Mouse (Mus musculus): Measurements from ENCODE around the gene Dab2ip. TPM values are rescaled to one million over a fixed set of nuclear protein-coding genes. Genes with fewer than 3 reads are reported as not detected.

Dab2ip gene
- polyA plus RNA-seq, 1 experiment from 2014 or later = 55.6 TPM

DNA sequence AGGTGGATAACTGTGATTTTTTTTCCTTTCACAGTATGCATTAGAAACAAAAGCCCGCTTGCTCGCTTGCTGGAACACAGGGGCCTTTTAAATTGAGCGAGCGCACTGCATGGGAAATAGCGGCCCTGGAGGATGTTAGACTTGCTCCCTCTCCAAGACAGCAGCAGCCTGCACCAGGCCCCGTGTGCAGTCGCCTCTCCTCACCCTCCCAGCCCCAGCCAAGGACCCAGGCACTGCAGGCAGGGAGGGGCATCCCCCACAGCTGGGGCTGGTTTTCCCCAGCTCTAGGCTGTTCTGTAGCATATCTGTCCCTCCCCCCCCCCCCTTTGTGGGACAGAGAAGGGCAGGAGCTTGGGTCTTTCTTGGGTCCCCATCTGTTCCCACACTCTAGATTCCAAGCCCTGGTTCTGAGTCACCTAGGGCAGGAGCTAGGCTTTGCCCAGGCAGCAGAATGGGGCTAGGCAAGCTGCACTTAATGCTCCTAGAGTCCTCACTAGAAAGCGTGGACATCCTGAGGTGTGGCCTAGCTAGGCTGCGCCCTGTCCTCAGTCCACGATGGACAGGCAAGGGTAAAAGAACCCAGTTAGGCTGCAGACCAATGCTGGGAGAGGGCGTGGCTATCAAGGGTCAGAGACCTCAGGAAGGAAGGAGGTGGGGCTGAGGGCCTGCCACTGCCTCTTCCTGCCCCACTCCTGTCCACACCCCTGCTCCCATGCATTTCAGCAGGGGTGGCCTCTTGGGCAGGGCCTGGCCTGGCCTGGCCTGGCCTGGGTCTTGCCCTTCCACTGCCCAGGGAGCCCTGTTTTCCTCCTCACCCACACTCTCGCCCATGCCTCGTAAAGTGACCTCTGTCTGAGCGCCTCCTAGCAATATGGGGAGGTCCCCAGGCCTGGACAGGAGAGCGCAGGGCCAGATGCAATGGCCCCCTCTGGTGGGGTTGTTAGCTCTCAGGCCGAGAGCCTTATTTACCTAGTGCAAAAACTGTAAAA is 171.3 kb downstream of the Dab2ip start:
- Histone ChIP-seq H3K4me3 (no peak overlapping the region), H3K9me3 (replicated peaks) (no peaks in the 10 kb centered on the region), H3K27me3 (replicated peaks) (no peaks in the 10 kb centered on the region), H3K36me3 (peaks cover 76% of the 10 kb centered on the region), H3K9ac (peak overlapping the region; percentile 9; the same call in 1 of the 2 replicates), H3K27ac (ENCODE audit: poor library complexity, severe bottlenecking) (peak overlapping the region; percentile 58), H3K4me2 (no peak overlapping the region), H3K4me1 (replicated peaks) (peaks cover 23% of the 10 kb centered on the region)
- WGBS = 38% methylated on average over 16 of the region's 16 CpGs
- peak; percentile 84 for ATAC-seq (ENCODE audit: insufficient number of reproducible peaks, low FRiP score)

DNA sequence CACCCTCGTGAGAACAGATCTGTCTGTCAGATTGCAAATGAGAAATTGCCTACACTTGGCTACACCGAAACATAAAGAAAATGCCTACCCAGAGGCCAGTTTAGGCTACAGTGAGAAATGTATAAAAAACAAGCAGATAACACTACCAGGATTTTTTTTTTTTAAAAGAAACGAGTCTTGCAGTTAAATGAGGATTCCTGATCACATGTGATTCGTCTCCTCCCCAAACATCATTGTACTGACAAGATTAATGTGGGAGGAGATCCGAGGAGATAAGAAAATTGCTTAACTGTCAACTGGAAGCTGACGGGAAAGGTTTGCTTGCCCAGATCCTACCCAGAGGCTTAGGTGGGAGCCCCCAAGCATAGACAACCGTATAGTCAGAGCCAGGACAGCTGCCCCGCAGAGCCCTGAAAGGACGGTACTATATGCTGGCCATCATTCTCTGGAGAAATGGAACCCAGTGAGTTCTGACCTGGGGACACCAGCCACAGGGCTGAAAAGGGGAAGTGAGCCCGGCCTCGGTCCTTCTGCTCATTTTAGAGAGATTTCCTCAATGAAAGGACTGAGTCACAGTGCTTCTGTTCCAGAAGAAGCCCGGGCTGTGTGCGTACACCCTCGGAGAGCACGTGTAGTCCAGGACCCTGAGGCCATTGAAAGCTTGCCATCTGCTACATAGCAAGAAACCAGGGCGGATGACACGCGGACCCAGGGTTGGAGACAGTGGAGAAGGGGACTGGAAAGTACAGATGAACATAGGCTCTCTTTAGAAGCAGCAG is 173.8 kb downstream of the Dab2ip start:
- Histone ChIP-seq H3K4me1 (replicated peaks) (peaks cover 23% of the 10 kb centered on the region), H3K4me3 (no peak overlapping the region), H3K9ac (no peak overlapping the region), H3K27ac (ENCODE audit: poor library complexity, severe bottlenecking) (no peak overlapping the region), H3K9me3 (replicated peaks) (0 out of 2 replicates have a peak, but pooled peaks cover 5% of the 10 kb centered on the region), H3K36me3 (peaks cover 53% of the 10 kb centered on the region), H3K4me2 (no peak overlapping the region), H3K27me3 (replicated peaks) (no peaks in the 10 kb centered on the region)
- no peak for ATAC-seq (ENCODE audit: insufficient number of reproducible peaks, low FRiP score)
- WGBS = 69% methylated on average over 18 of the region's 18 CpGs

DNA sequence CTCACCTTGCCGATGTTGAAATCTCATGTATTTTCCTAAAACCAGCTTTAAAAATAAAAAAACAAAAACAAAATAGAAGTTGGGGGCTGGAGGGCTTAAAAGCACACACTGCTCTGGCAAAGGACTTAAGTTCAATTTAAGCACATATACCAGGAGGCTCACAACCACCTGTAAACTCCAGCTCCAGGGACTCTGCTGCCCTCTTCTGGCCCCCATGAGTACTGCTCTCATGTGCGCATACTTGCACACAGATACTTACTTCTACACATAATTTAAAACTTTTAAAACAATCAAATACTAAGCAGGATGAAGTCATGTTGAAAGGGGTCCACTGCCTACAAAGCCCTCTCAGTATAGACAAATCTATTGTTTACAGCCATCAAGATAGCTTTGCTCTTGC is 176.9 kb downstream of the Dab2ip start:
- Histone ChIP-seq H3K9ac (no peak overlapping the region), H3K4me1 (replicated peaks) (peaks cover 15% of the 10 kb centered on the region), H3K27ac (ENCODE audit: poor library complexity, severe bottlenecking) (no peak overlapping the region), H3K9me3 (replicated peaks) (0 out of 2 replicates have a peak, but pooled peaks cover 5% of the 10 kb centered on the region), H3K4me2 (no peak overlapping the region), H3K27me3 (replicated peaks) (no peaks in the 10 kb centered on the region), H3K4me3 (no peak overlapping the region), H3K36me3 (peaks cover 24% of the 10 kb centered on the region)
- 92% methylated on average over 2 of the region's 2 CpGs for WGBS
- no peak for ATAC-seq (ENCODE audit: insufficient number of reproducible peaks, low FRiP score)

DNA sequence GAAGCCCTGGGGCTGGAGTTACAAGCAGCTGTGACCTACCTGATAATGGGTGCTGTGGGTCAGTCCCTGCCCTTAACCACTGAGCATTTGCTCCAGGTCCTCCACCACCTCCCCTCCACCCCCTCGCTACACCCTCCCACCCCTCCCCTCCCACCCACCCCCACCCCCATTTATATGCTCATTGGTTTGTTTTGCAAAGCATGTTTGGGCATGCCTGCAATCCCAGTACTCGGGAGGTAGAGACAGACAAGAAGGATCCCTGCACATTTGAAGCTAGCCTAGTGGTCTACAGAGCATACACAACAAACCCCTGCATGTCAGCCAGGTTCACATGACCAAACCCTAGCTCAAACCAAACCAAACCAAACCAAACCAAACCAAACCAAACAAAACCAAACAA is 178.0 kb downstream of the Dab2ip start:
- ATAC-seq (ENCODE audit: insufficient number of reproducible peaks, low FRiP score) = no peak
- H3K9me3 ChIP-seq (replicated peaks) = 0 out of 2 replicates have a peak, but pooled peaks cover 5% of the 10 kb centered on the region
- no peak overlapping the region for H3K4me3 ChIP-seq
- no peak overlapping the region for H3K9ac ChIP-seq
- peaks cover 17% of the 10 kb centered on the region for H3K4me1 ChIP-seq (replicated peaks)
- peaks cover 15% of the 10 kb centered on the region for H3K36me3 ChIP-seq
- H3K27me3 ChIP-seq (replicated peaks) = no peaks in the 10 kb centered on the region
- H3K27ac ChIP-seq (ENCODE audit: poor library complexity, severe bottlenecking) = no peak overlapping the region
- WGBS = 69% methylated on average over 2 of the region's 2 CpGs
- no peak overlapping the region for H3K4me2 ChIP-seq

DNA sequence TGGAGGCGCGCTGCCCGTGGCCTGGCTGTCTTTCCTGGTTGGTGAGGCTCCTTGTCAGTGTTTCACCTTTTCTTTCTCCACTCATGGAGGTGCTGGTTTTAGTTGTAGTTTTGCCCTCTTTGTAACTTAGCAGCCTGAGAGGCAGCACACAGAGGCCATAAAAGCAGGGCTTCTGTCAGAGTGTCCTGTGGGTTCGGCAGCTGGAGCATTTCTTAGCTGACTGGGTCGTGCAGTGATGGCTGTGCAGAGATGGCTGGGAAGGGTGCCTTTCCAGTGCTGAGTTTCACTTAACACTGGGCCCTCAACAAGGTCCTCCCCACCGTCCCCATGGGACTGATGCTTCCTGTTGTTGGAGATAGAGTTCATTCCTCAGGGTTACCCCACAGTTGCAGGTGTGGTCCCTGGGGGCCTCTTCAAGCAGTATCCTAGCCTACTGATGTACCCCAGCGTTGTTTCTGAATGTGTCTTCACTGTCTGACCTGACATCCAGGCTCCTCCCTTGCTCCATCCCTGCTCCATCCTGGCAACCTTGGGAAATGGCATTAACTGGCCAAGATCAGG is 179.5 kb downstream of the Dab2ip start:
- Histone ChIP-seq H3K4me1 (replicated peaks) (peaks cover 17% of the 10 kb centered on the region), H3K4me3 (no peak overlapping the region), H3K27me3 (replicated peaks) (no peaks in the 10 kb centered on the region), H3K9me3 (replicated peaks) (0 out of 2 replicates have a peak, but pooled peaks cover 5% of the 10 kb centered on the region), H3K27ac (ENCODE audit: poor library complexity, severe bottlenecking) (no peak overlapping the region), H3K36me3 (peaks cover under 1% of the 10 kb centered on the region; the same call in 1 of the 2 replicates), H3K9ac (no peak overlapping the region), H3K4me2 (no peak overlapping the region)
- ATAC-seq (ENCODE audit: insufficient number of reproducible peaks, low FRiP score) = no peak
- WGBS = 72% methylated on average over 7 of the region's 7 CpGs

DNA sequence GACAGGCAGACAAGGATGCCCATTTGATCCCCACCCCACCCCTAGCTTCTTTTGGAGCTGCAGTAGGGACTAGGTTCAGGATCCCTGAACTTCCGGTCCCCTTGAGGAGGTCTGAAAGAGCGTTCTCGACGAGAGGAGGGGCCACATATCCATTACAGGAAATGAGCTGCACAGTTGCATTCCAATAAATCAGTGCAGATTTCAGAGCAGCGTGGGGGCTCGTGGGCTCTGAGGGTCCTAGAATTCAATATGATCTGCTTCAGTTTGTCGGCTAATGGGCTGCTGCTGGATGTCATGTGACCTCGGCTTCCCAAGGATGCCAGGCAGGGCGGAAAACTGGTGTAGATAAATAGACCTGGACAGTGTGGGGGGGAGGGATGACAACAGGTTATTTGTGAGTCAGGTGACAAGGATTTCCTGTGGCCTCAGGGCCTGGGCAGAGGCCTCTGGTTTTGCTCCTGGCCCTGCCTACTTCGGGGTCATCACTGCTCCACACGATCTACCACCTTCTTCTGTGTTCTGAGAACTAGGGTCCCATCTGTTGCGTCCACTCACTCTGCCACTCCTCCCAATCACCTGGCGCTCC is 181.7 kb downstream of the Dab2ip start:
- Histone ChIP-seq H3K27ac (ENCODE audit: poor library complexity, severe bottlenecking) (no peak overlapping the region), H3K36me3 (no peaks in the 10 kb centered on the region), H3K9ac (no peak overlapping the region), H3K4me1 (replicated peaks) (peaks cover 17% of the 10 kb centered on the region), H3K4me2 (no peak overlapping the region), H3K9me3 (replicated peaks) (0 out of 2 replicates have a peak, but pooled peaks cover 3% of the 10 kb centered on the region), H3K27me3 (replicated peaks) (no peaks in the 10 kb centered on the region), H3K4me3 (no peak overlapping the region)
- ATAC-seq (ENCODE audit: insufficient number of reproducible peaks, low FRiP score) = peak; percentile 33; the same call in 1 of the 2 replicates
- WGBS = 57% methylated on average over 13 of the region's 13 CpGs

DNA sequence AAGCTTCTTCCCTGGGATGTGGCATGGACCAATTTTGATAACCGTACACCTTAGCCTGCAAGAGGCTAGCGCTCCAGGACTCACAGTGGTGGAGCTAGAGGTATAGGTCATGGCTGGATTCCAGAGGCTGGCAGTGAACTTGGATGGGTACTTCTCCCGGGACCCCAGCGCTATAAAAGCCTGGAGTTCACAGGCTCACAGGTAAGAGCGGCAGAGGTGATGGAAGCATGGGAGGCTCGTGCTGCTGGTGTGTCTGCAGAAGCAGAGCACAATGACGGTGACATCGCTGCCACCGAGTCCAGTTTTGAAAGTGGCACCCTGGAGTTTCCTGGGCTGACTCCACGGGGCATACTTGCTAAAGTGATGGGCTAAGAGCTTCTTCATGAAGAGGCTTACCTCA is 187.8 kb downstream of the Dab2ip start:
- Histone ChIP-seq H3K4me1 (replicated peaks) (peaks cover 7% of the 10 kb centered on the region), H3K9ac (no peak overlapping the region), H3K4me3 (no peak overlapping the region), H3K9me3 (replicated peaks) (no peaks in the 10 kb centered on the region), H3K27me3 (replicated peaks) (peaks cover 7% of the 10 kb centered on the region; the same call in 1 of the 2 replicates), H3K36me3 (no peaks in the 10 kb centered on the region), H3K27ac (ENCODE audit: poor library complexity, severe bottlenecking) (no peak overlapping the region), H3K4me2 (no peak overlapping the region)
- ATAC-seq (ENCODE audit: insufficient number of reproducible peaks, low FRiP score) = no peak
- WGBS = 82% methylated on average over 10 of the region's 10 CpGs

DNA sequence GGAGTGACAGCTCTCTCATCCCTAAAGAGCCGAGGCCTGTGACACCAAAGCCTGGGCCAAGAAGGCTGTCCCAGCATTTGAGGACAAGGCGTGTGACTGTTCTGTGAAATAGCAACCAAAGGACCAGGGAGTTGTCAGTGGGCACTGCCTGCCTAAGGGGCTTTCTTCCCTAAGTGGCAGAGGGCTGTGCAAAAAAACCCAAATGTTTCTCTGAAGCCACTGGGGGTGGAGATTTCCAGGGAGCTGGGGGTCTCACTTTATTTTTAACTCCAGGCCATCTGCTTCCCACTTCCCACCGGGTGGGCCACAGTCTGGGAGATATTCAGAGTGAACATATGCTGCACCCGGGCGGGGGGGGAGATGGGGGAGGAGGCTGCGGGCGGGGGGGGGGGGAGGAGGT is 188.6 kb downstream of the Dab2ip start:
- H3K27me3 ChIP-seq (replicated peaks) = peaks cover 7% of the 10 kb centered on the region; the same call in 1 of the 2 replicates
- H3K9me3 ChIP-seq (replicated peaks) = no peaks in the 10 kb centered on the region
- H3K4me3 ChIP-seq = no peak overlapping the region
- H3K27ac ChIP-seq (ENCODE audit: poor library complexity, severe bottlenecking) = no peak overlapping the region
- no peak overlapping the region for H3K9ac ChIP-seq
- no peak overlapping the region for H3K4me2 ChIP-seq
- H3K4me1 ChIP-seq (replicated peaks) = peaks cover 7% of the 10 kb centered on the region
- 28% methylated on average over 5 of the region's 7 CpGs for WGBS
- no peak for ATAC-seq (ENCODE audit: insufficient number of reproducible peaks, low FRiP score)
- H3K36me3 ChIP-seq = no peaks in the 10 kb centered on the region

DNA sequence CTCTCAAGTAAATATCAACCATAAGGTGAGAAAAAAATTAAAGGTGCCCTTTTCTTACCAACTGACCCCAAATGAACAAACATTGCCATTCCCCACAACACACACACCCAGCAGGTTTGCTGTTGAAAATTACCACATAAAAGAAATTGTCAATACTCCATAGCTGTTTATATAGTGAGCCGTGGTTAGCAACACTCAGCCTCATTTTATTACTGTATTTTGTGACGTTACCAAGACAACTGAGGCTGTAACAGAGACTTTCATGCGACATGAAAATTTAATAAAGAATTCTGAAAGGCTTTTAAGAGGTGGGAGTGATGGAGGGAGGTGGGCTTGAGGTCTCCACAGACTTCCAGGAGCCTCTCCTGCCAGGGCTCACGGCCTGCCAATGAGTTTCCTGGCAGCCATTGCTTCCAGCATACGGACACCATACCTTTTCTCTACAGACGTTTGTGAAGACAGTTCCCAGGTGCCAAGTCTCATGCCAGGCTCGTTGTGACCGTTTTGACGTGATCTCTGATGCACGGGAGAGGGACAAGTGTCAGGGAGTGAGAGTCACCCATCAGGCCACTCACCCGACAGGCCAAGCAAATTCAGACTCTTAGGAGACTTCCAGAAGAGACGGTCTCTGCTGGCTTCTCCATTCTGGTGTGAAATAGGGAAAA is 189.4 kb downstream of the Dab2ip start:
- H3K4me1 ChIP-seq (replicated peaks) = peaks cover 7% of the 10 kb centered on the region
- H3K36me3 ChIP-seq = no peaks in the 10 kb centered on the region
- H3K9me3 ChIP-seq (replicated peaks) = no peaks in the 10 kb centered on the region
- WGBS = 73% methylated on average over 12 of the region's 12 CpGs
- peaks cover 7% of the 10 kb centered on the region; the same call in 1 of the 2 replicates for H3K27me3 ChIP-seq (replicated peaks)
- no peak overlapping the region for H3K4me2 ChIP-seq
- H3K4me3 ChIP-seq = no peak overlapping the region
- no peak overlapping the region for H3K27ac ChIP-seq (ENCODE audit: poor library complexity, severe bottlenecking)
- no peak for ATAC-seq (ENCODE audit: insufficient number of reproducible peaks, low FRiP score)
- H3K9ac ChIP-seq = no peak overlapping the region

DNA sequence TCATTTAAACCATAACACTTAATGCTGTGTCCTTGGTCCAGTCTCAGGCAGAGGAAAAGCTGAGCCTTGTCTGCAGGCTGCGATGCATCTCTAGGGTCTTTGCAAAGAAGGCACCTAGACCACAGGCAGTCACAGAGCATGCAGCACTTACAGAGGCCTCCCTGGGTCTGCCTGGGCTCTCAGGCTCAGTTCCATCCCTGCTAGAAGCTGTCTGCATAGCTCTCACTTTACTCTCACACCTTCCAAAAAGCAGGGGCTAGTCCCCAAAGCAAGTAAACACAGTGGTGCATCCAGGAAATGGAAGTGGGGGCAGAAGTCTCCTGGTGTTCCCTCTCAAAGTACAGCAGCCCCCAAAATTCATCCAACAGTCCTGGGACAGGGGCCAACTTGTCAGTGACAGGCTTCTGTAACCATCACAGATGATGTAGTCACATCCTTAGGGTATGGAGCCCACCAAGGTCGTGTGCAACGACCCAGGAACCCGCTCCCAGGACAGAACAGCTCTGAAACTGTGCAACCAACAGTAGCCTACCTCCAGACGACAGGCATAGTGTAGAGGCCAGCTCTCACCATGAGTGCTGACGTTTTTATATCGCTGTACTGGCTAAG is 192.6 kb downstream of the Dab2ip start:
- 58% methylated on average over 7 of the region's 7 CpGs for WGBS
- no peaks in the 10 kb centered on the region for H3K36me3 ChIP-seq
- no peak overlapping the region for H3K4me3 ChIP-seq
- peaks cover 7% of the 10 kb centered on the region for H3K27me3 ChIP-seq (replicated peaks)
- H3K9ac ChIP-seq = no peak overlapping the region
- ATAC-seq (ENCODE audit: insufficient number of reproducible peaks, low FRiP score) = no peak
- H3K27ac ChIP-seq (ENCODE audit: poor library complexity, severe bottlenecking) = no peak overlapping the region
- no peak overlapping the region for H3K4me2 ChIP-seq
- H3K4me1 ChIP-seq (replicated peaks) = peaks cover 7% of the 10 kb centered on the region
- no peaks in the 10 kb centered on the region for H3K9me3 ChIP-seq (replicated peaks)
